In the genomic region with DNA sequence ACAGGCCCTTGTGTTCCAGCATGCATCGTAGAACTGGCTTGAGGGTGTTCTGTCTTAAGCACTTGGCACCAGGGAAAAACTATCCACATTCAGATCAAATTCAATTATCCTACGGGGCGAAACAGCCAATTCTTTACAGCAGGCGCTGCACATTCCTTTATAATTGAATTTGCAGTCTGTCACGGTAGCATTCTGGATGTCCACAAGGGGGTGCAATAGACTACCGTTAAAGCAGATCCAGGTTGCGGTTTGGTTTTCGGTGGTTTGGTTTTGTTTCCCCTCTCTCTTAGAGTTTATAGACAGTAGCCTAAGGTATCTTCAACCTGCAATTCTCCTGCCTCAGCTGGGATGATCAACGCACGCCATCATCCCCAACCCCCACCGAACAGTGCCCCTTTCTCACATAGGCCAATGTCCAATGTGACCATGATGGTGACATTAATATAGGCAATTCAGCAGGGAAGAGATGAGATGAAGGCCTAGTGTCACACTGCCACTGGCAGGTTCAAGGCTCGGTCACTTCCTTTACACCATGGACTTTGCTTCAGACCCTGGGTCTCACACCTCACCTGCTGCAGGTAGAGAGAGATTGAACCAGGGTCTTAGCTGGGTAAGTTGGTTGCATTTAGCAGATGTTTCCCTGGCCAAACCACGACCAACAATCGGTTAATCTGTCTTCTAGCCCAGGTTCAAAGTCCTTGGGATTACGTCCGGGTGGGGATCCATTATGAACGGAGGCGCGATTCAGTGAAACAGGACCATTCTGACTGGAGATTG, we compare ENCODE assay signal across 8 mouse cellular contexts. TPM values are rescaled to one million over a fixed set of nuclear protein-coding genes. Genes with fewer than 3 reads are reported as not detected.
DNase-seq lines count a peak whose midpoint lies in the region; ATAC-seq and TF ChIP-seq lines count a peak whose summit lies in the region.

No protein-coding gene starts in this region.

- WGBS in heart, embryonic 11.5 days (ENCODE audit: insufficient replicate concordance), result 51% methylated on average over 19 of the region's 19 CpGs

- H3K36me3 ChIP-seq in CH12.LX (replicated peaks in 1 of 2; ENCODE audit: control insufficient read depth in 1 of 2, insufficient read depth in 1 of 2, low read length in 1 of 2), result peaks cover 2 to 39% of the 10 kb centered on the region in 2 experiments
- peaks cover 2% of the 10 kb centered on the region for H3K36me3 ChIP-seq in heart, embryonic 11.5 days (ENCODE audit: control insufficient read depth, insufficient read depth, low read length)

- no peaks in the 10 kb centered on the region for H3K9me3 ChIP-seq in CH12.LX (replicated peaks; ENCODE audit: low read length)
- H3K9me3 ChIP-seq in heart, embryonic 11.5 days (replicated peaks; ENCODE audit: control insufficient read depth, low read length), result no peaks in the 10 kb centered on the region

- no peak for TF ChIP-seq EP300 in CH12.LX (IDR thresholded peaks at IDR 0.05; ENCODE audit: low read length)

- DNase-seq in gastrocnemius, adult 18-20 months (ENCODE audit: low spot score), result peak; percentile 51
- no peak for DNase-seq in gastrocnemius, postnatal 10 days
- DNase-seq in CH12.LX (ENCODE audit: extremely low read depth), result peak; percentile 73
- peak; percentile 57 for DNase-seq in cerebellum, adult 9-10 months
- peak; percentile 31 for DNase-seq in layer of hippocampus, adult 9-10 months (ENCODE audit: low spot score)
- DNase-seq in thymus, postnatal 10 days (ENCODE audit: low spot score in 2 of 2), result peak; percentile 54 to 86

- no peak overlapping the region for H3K9ac ChIP-seq in CH12.LX (ENCODE audit: insufficient read depth, low read depth)
- H3K9ac ChIP-seq in heart, embryonic 11.5 days (ENCODE audit: low read depth, low read length), result no peak overlapping the region

- dilution Hi-C loops in CH12.LX (cut with MboI; ENCODE audit: extremely low pct_ligation_motif_present, extremely low pct_unique_long_range_greater_than_20kb, low sequenced_read_pairs), result no loop called here

- no peaks in the 10 kb centered on the region for H3K27me3 ChIP-seq in CH12.LX (replicated peaks)
- no peaks in the 10 kb centered on the region for H3K27me3 ChIP-seq in heart, embryonic 11.5 days (ENCODE audit: control insufficient read depth, insufficient read depth, low read length)

- in situ Hi-C loops in CH12.LX (cut with MboI; ENCODE audit: low pct_ligation_motif_present, low pct_unique_long_range_greater_than_20kb, low sequenced_read_pairs), result loop anchor here (5.0 to 10.0 kb wide), 3 partner anchors 82 to 377 kb away; no protein-coding TSS in a partner anchor

- TF ChIP-seq RAD21 in CH12.LX (IDR thresholded peaks at IDR 0.05; ENCODE audit: low read depth, low read length), result peak; percentile 87

- no peak overlapping the region for H3K4me3 ChIP-seq in CH12.LX (replicated peaks in 1 of 3; ENCODE audit: low read depth in 2 of 3, low read length in 2 of 3, poor library complexity in 1 of 3)
- no peak overlapping the region for H3K4me3 ChIP-seq in heart, embryonic 11.5 days (ENCODE audit: low read depth, low read length)

- ATAC-seq in heart, embryonic 11.5 days (replicated peaks; ENCODE audit: insufficient number of reproducible peaks, low FRiP score, low TSS enrichment), result no peak
- ATAC-seq in megakaryocyte, adult 5-6 weeks (ENCODE audit: poor library complexity, severe bottlenecking), result peak; percentile 44

- peak overlapping the region; percentile 18; the same call in 1 of the 2 replicates for H3K4me2 ChIP-seq in CH12.LX (ENCODE audit: insufficient read depth, low read depth, poor library complexity, severe bottlenecking)
- H3K4me2 ChIP-seq in heart, embryonic 11.5 days, result peak overlapping the region; percentile 14; the same call in 1 of the 2 replicates

- no peak overlapping the region for H3K27ac ChIP-seq in CH12.LX (ENCODE audit: insufficient read depth, low read depth)
- H3K27ac ChIP-seq in heart, embryonic 11.5 days (ENCODE audit: low read depth, low read length), result no peak overlapping the region

- H3K79me2 ChIP-seq in CH12.LX (replicated peaks; ENCODE audit: control insufficient read depth, extremely low read depth, insufficient read depth, poor library complexity, severe bottlenecking), result no peaks in the 10 kb centered on the region

- peak; percentile 54 to 90 for TF ChIP-seq CTCF in CH12.LX (conservative IDR thresholded peaks at IDR 0.05 in 1 of 2, IDR thresholded peaks at IDR 0.05 in 1 of 2; ENCODE audit: low read depth in 2 of 2, low read length in 2 of 2)

- peaks cover 0 to 14% of the 10 kb centered on the region in 2 experiments; a peak in 2 of 4 replicates for H3K4me1 ChIP-seq in CH12.LX (ENCODE audit: control insufficient read depth in 1 of 2, insufficient read depth in 2 of 2)
- peaks cover 18% of the 10 kb centered on the region for H3K4me1 ChIP-seq in heart, embryonic 11.5 days (ENCODE audit: control insufficient read depth, insufficient read depth, low read length)

- TF ChIP-seq POLR2A in CH12.LX (IDR thresholded peaks at IDR 0.05; ENCODE audit: low read depth, low read length), result no peak

TF ChIP-seq in CH12.LX, 34 proteins besides CTCF, POLR2A, EP300 and RAD21:
- TF ChIP-seq ZC3H11A (IDR thresholded peaks at IDR 0.05; ENCODE audit: low read depth, low read length), result peak; percentile 55
- TF ChIP-seq IRF4 (IDR thresholded peaks at IDR 0.05; ENCODE audit: low read depth, low read length), result peak; percentile 69; the same call in 1 of the 2 replicates
- TF ChIP-seq SMC3 (IDR thresholded peaks at IDR 0.05; ENCODE audit: low read depth, low read length), result peak; percentile 78
- TF ChIP-seq HCFC1 (IDR thresholded peaks at IDR 0.05; ENCODE audit: low read depth, low read length), result no peak
- no peak for TF ChIP-seq NRF1 (IDR thresholded peaks at IDR 0.05; ENCODE audit: low read depth, low read length)
- TF ChIP-seq BHLHE40 (IDR thresholded peaks at IDR 0.05; ENCODE audit: low read depth, low read length), result 0 out of 2 replicates have a peak, but pooled peaks have one; percentile 24

RNA-seq across cellular contexts. Expression of a gene that starts 12.2 kb away (rescaled TPM):
- 10 to 100 TPM; 54.3 to 62.4 TPM for total RNA-seq in gastrocnemius, adult 18-20 months (2021)
- 10 to 100 TPM; 37.2 to 42.5 TPM for total RNA-seq in gastrocnemius, postnatal 10 days (2021)
- total RNA-seq in CH12.LX (2012; rRNA removed), result 22.3 and 23.3 TPM in 2 replicates
- 44.3 and 56.6 TPM in 2 replicates for total RNA-seq in CH12.LX (2014; rRNA removed)
- polyA plus RNA-seq in CH12.LX (2012; ENCODE audit: insufficient read length, low read depth), result 38.2 and 49.1 TPM in 2 replicates
- polyA plus RNA-seq in heart, embryonic 11.5 days (2014; fragmentation: Nextera tagmentation; extraction: Ambion mirVana), result 108 and 109 TPM in 2 replicates
- 263 and 307 TPM in 2 replicates for total RNA-seq in megakaryocyte, adult 5-6 weeks (2015)
- 140 and 147 TPM in 2 replicates for total RNA-seq in megakaryocyte, adult 5-6 weeks (2017)

RNA-seq across cellular contexts. Expression of a gene that starts 12.8 kb away (rescaled TPM):
- under 1 TPM; 0.23 to 0.26 TPM for total RNA-seq in gastrocnemius, adult 18-20 months (2021)
- 1 to 10 TPM; 1.6 to 1.9 TPM for total RNA-seq in gastrocnemius, postnatal 10 days (2021)
- total RNA-seq in CH12.LX (2012; rRNA removed), result 2.0 and 2.2 TPM in 2 replicates
- total RNA-seq in CH12.LX (2014; rRNA removed), result not detected in 2 replicates
- polyA plus RNA-seq in CH12.LX (2012; ENCODE audit: insufficient read length, low read depth), result 1.3 and 2.3 TPM in 2 replicates
- polyA plus RNA-seq in heart, embryonic 11.5 days (2014; fragmentation: Nextera tagmentation; extraction: Ambion mirVana), result 0.64 and 0.90 TPM in 2 replicates
- 1.1 and 2.8 TPM in 2 replicates for total RNA-seq in megakaryocyte, adult 5-6 weeks (2015)
- 2.1 and 3.7 TPM in 2 replicates for total RNA-seq in megakaryocyte, adult 5-6 weeks (2017)
